In the genomic region with DNA sequence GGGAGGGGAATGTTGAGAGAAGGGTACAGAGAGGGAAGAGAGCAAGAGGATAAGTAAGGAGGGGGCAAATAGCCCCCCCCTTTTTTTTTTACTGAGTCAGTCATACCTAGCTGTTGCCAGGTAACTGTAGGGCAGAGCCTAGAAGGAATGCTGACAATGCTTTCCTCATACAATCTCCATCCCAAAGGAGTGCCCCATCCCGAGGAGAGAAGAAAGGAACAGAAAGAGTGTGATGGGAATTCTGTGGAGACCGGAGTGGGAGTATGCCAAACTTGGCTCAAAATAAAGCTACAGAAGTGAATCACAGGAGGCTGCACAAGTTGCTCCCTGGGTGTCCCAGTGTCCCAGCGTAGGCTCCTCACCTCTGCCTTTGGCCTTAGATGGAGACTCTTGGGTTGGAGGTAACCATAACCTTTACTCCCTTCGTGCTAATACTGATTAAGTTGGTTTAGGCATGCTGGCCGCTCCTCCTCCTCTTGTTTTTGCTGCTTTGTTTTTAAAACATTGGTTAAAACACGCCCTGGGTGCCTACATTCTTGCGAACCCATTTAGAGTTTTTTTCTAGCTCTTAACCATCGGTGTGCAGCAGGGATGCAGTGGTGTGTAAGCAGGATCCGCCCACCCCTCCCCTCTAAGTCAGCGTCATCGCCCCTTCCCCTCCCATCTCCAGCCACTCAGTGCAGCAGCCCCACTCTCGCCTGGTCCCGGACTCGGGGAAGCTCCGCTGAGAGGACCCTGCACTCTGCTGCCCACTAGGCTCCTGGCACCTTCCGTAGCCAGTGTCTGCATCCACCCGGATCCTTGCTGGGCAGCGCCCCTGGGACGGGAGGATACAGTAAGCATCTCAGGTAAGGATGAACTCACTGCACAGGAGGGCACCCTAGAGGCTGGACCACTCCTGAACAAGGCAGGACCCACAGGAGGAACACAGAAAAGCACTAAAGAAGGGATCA, we compare ENCODE assay signal across 8 mouse cellular contexts. TPM values are rescaled to one million over a fixed set of nuclear protein-coding genes. Genes with fewer than 3 reads are reported as not detected.
A peak's percentile ranks its signal among the peaks of the same experiment; 100 is the strongest.
DNase-seq lines count a peak whose midpoint lies in the region; ATAC-seq and TF ChIP-seq lines count a peak whose summit lies in the region.

Prss35 (plus strand) TSS at position 691 of the 953 bp plus-strand sequence.

- 4% methylated on average over 19 of the region's 19 CpGs for WGBS in embryonic facial prominence, embryonic 10.5 days
- 1% methylated on average over 19 of the region's 19 CpGs for WGBS in hindbrain, embryonic 12.5 days
- WGBS in stomach, embryonic 16.5 days, result 4% methylated on average over 19 of the region's 19 CpGs

- no peaks in the 10 kb centered on the region for H3K9me3 ChIP-seq in E14TG2a.4 (ENCODE audit: low read length)
- no peaks in the 10 kb centered on the region for H3K9me3 ChIP-seq in embryonic facial prominence, embryonic 10.5 days
- H3K9me3 ChIP-seq in hindbrain, embryonic 12.5 days (replicated peaks), result no peaks in the 10 kb centered on the region
- no peaks in the 10 kb centered on the region for H3K9me3 ChIP-seq in stomach, embryonic 16.5 days (replicated peaks; ENCODE audit: control insufficient read depth, low read length)

- peaks cover 53% of the 10 kb centered on the region for H3K4me1 ChIP-seq in E14TG2a.4 (replicated peaks; ENCODE audit: low read depth, low read length)
- H3K4me1 ChIP-seq in embryonic facial prominence, embryonic 10.5 days, result peaks cover 15% of the 10 kb centered on the region
- peaks cover 9% of the 10 kb centered on the region for H3K4me1 ChIP-seq in hindbrain, embryonic 12.5 days
- peaks cover 12% of the 10 kb centered on the region for H3K4me1 ChIP-seq in stomach, embryonic 16.5 days (ENCODE audit: control insufficient read depth, insufficient read depth, low read length)

- H3K9ac ChIP-seq in hindbrain, embryonic 12.5 days, result peak within 1 kb of the TSS; percentile 51; the same call in 1 of the 2 replicates
- peak within 1 kb of the TSS; percentile 69 for H3K9ac ChIP-seq in stomach, embryonic 16.5 days (ENCODE audit: low read length)

- TF ChIP-seq CTCF in E14TG2a.4 (conservative IDR thresholded peaks at IDR 0.05; ENCODE audit: low read length), result no peak

- no peaks in the 10 kb centered on the region for H3K27me3 ChIP-seq in E14TG2a.4 (ENCODE audit: insufficient read depth, low read length)
- peaks cover 33% of the 10 kb centered on the region for H3K27me3 ChIP-seq in embryonic facial prominence, embryonic 10.5 days (replicated peaks; ENCODE audit: low read depth, poor library complexity, severe bottlenecking)
- H3K27me3 ChIP-seq in hindbrain, embryonic 12.5 days, result no peaks in the 10 kb centered on the region
- H3K27me3 ChIP-seq in stomach, embryonic 16.5 days (ENCODE audit: control insufficient read depth, insufficient read depth, low read length), result no peaks in the 10 kb centered on the region

- no peaks in the 10 kb centered on the region for H3K36me3 ChIP-seq in E14TG2a.4 (ENCODE audit: insufficient read depth, low read length)
- no peaks in the 10 kb centered on the region for H3K36me3 ChIP-seq in embryonic facial prominence, embryonic 10.5 days (replicated peaks)
- H3K36me3 ChIP-seq in hindbrain, embryonic 12.5 days, result no peaks in the 10 kb centered on the region
- H3K36me3 ChIP-seq in stomach, embryonic 16.5 days (ENCODE audit: control insufficient read depth, insufficient read depth, low read length), result no peaks in the 10 kb centered on the region

- H3K27ac ChIP-seq in embryonic facial prominence, embryonic 10.5 days (replicated peaks), result peak within 1 kb of the TSS; percentile 59
- no peak within 1 kb of the TSS; the same call in 1 of the 2 replicates for H3K27ac ChIP-seq in hindbrain, embryonic 12.5 days
- no peak within 1 kb of the TSS for H3K27ac ChIP-seq in stomach, embryonic 16.5 days (ENCODE audit: low read length)

- peak; percentile 42 for ATAC-seq in frontal cortex, adult (ENCODE audit: low TSS enrichment)
- ATAC-seq in hindbrain, embryonic 12.5 days (ENCODE audit: low FRiP score), result peak; percentile 90
- ATAC-seq in stomach, embryonic 16.5 days (ENCODE audit: insufficient read depth, low FRiP score), result peak; percentile 65; the same call in 1 of the 2 replicates

- H3K4me3 ChIP-seq in E14TG2a.4 (replicated peaks; ENCODE audit: low read length), result peak within 1 kb of the TSS; percentile 78
- H3K4me3 ChIP-seq in embryonic facial prominence, embryonic 10.5 days, result peak within 1 kb of the TSS; percentile 55
- H3K4me3 ChIP-seq in hindbrain, embryonic 12.5 days, result peak within 1 kb of the TSS; percentile 36
- peak within 1 kb of the TSS; percentile 44 for H3K4me3 ChIP-seq in stomach, embryonic 16.5 days (replicated peaks; ENCODE audit: low read length)

- H3K4me2 ChIP-seq in hindbrain, embryonic 12.5 days (replicated peaks), result peak within 1 kb of the TSS; percentile 68
- peak within 1 kb of the TSS; percentile 55 for H3K4me2 ChIP-seq in stomach, embryonic 16.5 days (ENCODE audit: low read depth, low read length)

- no peak for DNase-seq in frontal cortex, postnatal 25 days (ENCODE audit: low spot score in 2 of 2)
- peak; percentile 75 for DNase-seq in embryonic facial prominence, embryonic 10.5 days (ENCODE audit: low spot score)
- peak; percentile 19 for DNase-seq in lung, postnatal 14 days
- DNase-seq in frontal cortex, postnatal 36 days (ENCODE audit: low spot score in 2 of 2), result no peak

RNA-seq across cellular contexts. Expression of gene Prss35, which starts in this region (rescaled TPM):
- 1.7 and 3.0 TPM in 2 replicates for polyA plus RNA-seq in embryonic facial prominence, embryonic 10.5 days (2016; fragmentation: Nextera tagmentation; extraction: Ambion mirVana)
- 5.6 and 7.1 TPM in 2 replicates for polyA plus RNA-seq in hindbrain, embryonic 12.5 days (2016; fragmentation: Nextera tagmentation; extraction: Ambion mirVana)
- 21.9 and 23.0 TPM in 2 replicates for polyA plus RNA-seq in stomach, embryonic 16.5 days (2015; fragmentation: Nextera tagmentation; extraction: Ambion mirVana)

Comparison
In these comparisons a context has a peak if more than half of its experiments do, and no peak if none do; other contexts are left out.
1. DNase-seq: peak in embryonic facial prominence, embryonic 10.5 days (single experiment) and lung, postnatal 14 days (single experiment); none in frontal cortex, postnatal 25 days (0 of 2) and frontal cortex, postnatal 36 days (0 of 2).
2. Peak in every context shown above with its lines, with median percentiles within 50 percentile points of each other: ATAC-seq and H3K4me3 ChIP-seq.